Mouse (Mus musculus): ENCODE measurements at regions not wholly inside any gene's neighbourhood (a gene's known extent, or its start where the extent isn't known, plus 50 kb on each side); places are given as distances from the start of the nearest gene placed in this dataset.
"Not testable (repeated sequence)": the region's sequence is repeated elsewhere in the genome, so short reads cannot be mapped to it uniquely, and the experiment has no call there.

- DNase-seq = no peak
Measured at GRCm38 (mm10) chr8:116021691-116022090, 314.1 kb upstream of the Maf start.

DNA sequence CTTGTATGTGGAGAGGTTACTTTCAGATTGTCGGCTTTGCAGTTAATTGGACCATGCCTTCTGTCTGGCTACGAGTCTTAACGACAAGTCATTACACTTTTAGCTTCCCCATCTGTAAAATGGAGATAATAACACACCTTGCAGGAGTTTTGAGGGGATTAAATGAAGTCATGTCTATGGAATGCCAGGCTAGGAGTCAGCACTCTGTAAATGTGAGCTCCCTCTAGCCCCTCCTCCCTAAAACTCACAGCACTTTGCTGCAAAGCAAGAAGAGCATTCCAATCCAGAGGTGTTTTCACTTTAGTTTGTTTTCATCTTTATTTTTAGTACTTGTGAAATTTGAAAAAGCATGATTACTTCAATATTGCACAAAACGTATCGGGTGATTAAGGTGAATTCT, 287.7 kb upstream of the Maf start:
- DNase-seq = no peak

- DNase-seq = no peak
Measured at GRCm38 (mm10) chr8:115991989-115992388, 284.4 kb upstream of the Maf start.

GRCm38 (mm10) chr8:115983397-115983796, 275.8 kb upstream of the Maf start:
- no peak for DNase-seq

GRCm38 (mm10) chr8:115982326-115982725, 274.7 kb upstream of the Maf start:
- DNase-seq = no peak

GRCm38 (mm10) chr8:115981426-115981825, 273.8 kb upstream of the Maf start:
- DNase-seq = no peak

DNA sequence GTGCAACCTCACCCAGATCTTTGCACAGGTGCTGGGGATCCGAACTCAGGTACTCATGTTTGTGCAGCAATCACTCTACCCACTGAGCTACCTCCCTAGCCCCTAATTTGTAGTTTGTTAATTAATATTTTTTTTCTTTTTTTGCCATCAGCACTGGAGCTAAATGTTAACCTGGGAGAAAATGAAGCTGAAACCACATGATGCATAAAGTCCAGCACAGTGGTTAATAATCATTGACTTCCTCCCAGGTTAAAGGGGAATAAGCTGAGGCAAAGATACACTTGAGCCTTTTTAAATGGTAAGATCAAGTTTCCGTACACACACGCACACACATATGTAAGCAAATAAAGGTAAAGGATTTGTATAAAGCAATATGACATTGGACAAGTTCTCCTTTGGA, 273.0 kb upstream of the Maf start:
- no peak for DNase-seq

GRCm38 (mm10) chr8:115977152-115977551, 269.6 kb upstream of the Maf start:
- no peak for DNase-seq

DNA sequence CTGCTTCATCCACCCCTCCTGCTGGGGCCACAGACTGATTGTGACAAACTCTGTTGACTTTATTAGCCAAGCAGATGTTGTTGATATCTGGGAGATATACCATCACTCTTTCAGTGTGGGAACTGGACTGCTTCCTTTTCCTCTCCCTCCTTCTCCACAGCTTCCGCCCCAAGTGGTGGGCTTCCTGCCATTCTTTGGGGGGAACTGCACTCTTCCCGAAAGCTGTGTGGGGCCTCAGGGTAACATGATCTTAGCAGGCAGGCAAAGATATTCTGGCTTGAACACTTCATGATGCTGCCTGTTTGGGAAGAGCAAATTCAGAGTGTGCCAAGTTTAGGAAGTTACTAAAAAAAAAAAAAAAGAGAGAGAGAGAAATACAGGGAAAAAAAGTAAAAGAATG, 267.1 kb upstream of the Maf start:
- no peak for DNase-seq

GRCm38 (mm10) chr8:115971351-115971750, 263.8 kb upstream of the Maf start:
- not testable (repeated sequence) for DNase-seq

- DNase-seq = no peak
Measured at GRCm38 (mm10) chr8:115968121-115968520, 260.5 kb upstream of the Maf start.

GRCm38 (mm10) chr8:115965981-115966380, 258.4 kb upstream of the Maf start:
- no peak for DNase-seq

DNA sequence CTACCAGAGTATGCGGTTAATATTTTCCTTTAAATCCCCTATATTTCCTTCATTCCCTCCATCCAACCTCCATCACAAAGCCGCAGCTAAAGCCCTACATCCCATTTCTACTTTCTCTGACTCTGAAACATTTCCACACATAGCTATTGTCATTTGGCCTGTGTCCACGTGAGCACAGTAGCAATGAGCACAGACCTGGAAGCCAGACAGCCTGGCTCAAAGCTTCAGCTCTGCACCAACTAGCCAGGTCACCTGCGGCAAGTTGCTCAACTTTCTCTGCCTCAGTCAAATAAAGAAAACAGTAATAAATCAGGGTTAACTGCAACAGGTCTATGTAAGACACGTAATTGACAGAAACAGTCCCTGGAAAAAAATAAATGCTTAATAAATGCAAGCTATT, 247.8 kb upstream of the Maf start:
- peak; percentile 28 for DNase-seq

DNA sequence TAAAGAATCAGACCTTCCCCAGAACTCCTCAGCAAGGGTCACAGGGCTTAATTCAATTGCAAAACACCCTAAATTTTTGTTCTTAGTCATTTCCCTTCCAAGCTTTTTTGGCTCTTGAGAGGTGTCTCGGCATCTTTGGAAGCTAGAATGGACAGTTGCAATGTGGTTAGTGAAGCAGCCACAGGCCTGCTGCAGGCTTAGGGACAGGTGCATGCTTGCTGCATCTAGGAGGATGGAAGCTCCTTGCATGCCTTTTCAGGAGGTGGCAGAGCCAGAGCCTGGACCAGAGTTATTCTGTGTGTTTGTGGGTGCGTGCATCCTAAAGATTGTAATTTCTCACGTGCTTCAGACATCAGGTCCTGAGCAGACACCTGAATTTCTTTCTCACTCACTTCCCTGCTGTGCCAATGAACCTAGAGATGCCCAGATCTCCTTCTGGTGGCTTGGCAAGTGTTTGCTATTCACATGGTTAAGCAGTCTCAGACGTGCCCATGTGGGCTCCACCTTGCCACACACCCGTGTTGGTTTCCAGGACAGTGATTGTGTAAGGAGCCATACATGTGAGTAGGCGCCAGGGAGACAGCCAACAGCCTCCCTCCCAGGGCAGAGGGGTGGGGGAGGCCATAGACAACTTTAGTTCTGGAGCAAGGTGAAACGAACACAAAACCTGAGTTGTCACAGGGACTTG, 246.3 kb upstream of the Maf start:
- DNase-seq = peak; percentile 16

- no peak for DNase-seq
Measured at GRCm38 (mm10) chr8:115952496-115952895, 244.9 kb upstream of the Maf start.

DNA sequence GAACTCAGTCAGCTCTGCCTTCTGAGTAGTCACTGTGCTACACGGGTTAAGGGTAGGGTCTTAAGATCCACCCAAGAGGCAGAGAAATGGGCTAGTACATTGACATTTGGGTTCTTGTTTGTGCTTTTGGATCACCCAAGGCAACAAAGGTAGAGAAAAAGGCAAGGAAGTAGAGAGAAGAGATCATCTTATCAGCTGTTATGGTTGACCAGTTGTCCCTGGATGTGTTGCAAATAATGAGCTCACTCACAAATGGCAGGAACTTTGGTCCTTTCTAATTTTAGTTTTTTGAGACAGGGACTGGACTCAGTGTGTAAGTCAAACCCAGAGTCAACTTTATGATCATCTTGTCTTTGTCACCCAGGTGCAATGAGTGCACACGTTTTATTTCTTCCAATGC, 241.3 kb upstream of the Maf start:
- no peak for DNase-seq

DNA sequence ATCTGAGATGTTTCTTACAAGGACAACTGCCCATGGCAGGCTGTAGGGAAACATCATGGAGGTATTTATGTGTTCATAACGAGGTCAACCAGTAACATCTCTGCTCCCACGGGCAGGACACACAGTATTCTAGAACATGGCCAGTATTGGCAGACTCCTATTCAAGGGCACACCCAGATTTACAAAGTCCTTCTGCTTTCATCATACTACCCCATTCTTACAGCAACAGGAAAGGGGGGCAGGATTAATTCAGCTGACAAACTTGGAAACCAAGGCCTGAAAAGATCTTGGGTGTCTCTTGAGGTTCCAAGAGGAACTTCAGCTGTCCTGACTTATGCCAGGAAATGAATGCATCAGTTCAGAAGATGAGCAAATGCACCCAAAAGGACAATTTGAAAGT, 240.4 kb upstream of the Maf start:
- DNase-seq = no peak

- no peak for DNase-seq
Measured at GRCm38 (mm10) chr8:115942731-115943509, 235.3 kb upstream of the Maf start.

- no peak for DNase-seq
Measured at GRCm38 (mm10) chr8:115929472-115930210, 222.0 kb upstream of the Maf start.

DNA sequence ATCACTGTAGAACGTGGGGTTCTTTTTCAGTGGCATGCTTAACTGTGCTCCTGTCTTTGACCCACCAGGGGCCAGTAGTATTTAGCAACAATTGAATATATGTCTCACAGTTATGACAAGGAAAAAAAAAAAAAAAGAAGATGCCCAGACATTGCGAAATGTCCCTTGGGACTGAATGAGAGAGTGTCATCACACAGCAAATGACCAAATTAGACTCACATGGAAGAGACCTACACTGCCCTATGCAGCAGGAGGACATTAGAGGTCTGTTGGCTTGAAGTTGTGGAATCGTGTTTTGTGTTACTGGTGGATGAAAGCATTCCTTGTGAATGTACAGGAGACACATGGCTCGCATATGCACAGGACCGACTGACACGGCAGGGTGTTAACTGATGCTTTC, 214.3 kb upstream of the Maf start:
- no peak for DNase-seq

- no peak for DNase-seq
Measured at GRCm38 (mm10) chr8:115906650-115907049, 199.1 kb upstream of the Maf start.

DNA sequence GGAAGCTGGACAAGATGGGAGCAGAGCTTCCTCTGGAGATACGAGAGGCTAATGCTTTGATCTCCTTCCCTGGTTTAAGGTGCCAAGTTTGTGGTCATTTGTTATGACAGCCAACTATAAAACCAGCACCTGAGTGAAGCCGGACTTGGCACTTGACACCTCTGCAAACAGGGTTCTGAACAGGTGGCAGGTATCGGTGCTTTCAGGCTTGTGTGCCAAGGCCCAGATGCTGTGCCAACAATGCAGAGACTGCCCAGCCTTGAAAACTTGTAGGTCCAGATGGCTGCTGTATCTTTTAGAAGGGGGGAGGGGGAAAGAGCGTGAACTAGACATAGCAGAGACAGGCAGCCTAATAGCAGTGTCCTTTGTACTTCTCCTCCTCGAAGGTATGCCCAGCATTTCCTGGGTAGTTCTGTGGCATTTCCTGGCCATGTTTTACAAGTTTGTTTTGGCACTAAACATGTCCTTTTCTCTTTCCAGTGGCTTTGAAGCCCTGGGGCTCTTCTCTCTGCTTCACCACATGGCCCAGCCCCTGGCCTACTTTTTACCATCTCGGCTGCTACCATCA, 196.3 kb upstream of the Maf start:
- DNase-seq = peak; percentile 88

- no peak for DNase-seq
Measured at GRCm38 (mm10) chr8:115897521-115898178, 190.1 kb upstream of the Maf start.
